Comparison of ENCODE assay signal across 2 mouse cellular contexts in genomic region chr7:105945238-105945637, GRCm38 (mm10). TPM values are rescaled to one million over a fixed set of nuclear protein-coding genes. Genes with fewer than 3 reads are reported as not detected.
"Had no signal": no experiment of that assay in that cellular context is flagged by ENCODE, and none has a peak within 500 bp of the region (broad histone marks: within the 10 kb centered on the region; RNA-seq: fewer than 3 reads in every experiment).

No protein-coding gene starts in this region.

RNA-seq across cellular contexts. Expression of gene Gm4070, which starts 8.5 kb away (rescaled TPM):
- polyA plus RNA-seq: limb, embryonic 10.5 days; neural tube, embryonic 15.5 days had no signal
